Mouse (Mus musculus) heart, adult 2 months (tissue): ENCODE measurements at regions not wholly inside any gene's neighbourhood (a gene's known extent, or its start where the extent isn't known, plus 50 kb on each side); places are given as distances from the start of the nearest gene placed in this dataset.

Source experiments
- CTCF ChIP-seq: fragments of 200-600 bp; IDR thresholded peaks from 2 replicates; pipeline ENCODE4 v1.8.1; 2022; ENCODE audit warnings: antibody characterized with exemption, mild to moderate bottlenecking, moderate library complexity
- EP300 ChIP-seq: fragments of 200-500 bp; IDR thresholded peaks from 2 replicates; pipeline ENCODE4 v1.6.1; 2011; ENCODE audit warnings: low read depth, low read length, control low read depth; ENCODE audit not compliant: insufficient read depth

GRCm38 (mm10) chr15:32093889-32094288 lies 83.2 kb upstream of the Tas2r119 start:
- TF ChIP-seq CTCF (no peak), EP300 (no peak)
